Mouse (Mus musculus) forebrain, embryonic 15.5 days (tissue): ENCODE results near the gene Ces1f. TPM values are rescaled to one million over a fixed set of nuclear protein-coding genes. Genes with fewer than 3 reads are reported as not detected.

Experiments
- polyA plus RNA-seq: library from polyadenylated mRNA; unstranded; fragments of >200 nt; fragmentation: Nextera tagmentation; extraction: Ambion mirVana; gene quantifications from 2 replicates; pipeline ENCODE4 v1.2.1, GENCODE M21; 2015

The Ces1f gene
- polyA plus RNA-seq, 1 experiment from 2014 or later = not detected

Other genes starting within 250 kb of the Ces1f start
- not detected in 2 replicates for gene Ces1a, start 231.6 kb downstream of the Ces1f start, polyA plus RNA-seq
- gene Ces1b, start 199.7 kb downstream of the Ces1f start, polyA plus RNA-seq = not detected in 2 replicates
- not detected in 2 replicates for gene Ces1c, start 148.5 kb downstream of the Ces1f start, polyA plus RNA-seq
- not detected in 2 replicates for gene Ces1d, start 81.9 kb downstream of the Ces1f start, polyA plus RNA-seq
- not detected in 2 replicates for gene Ces1e, start 50.1 kb downstream of the Ces1f start, polyA plus RNA-seq
- gene Ces1g, start 57.6 kb upstream of the Ces1f start, polyA plus RNA-seq = not detected in 2 replicates
- gene Ces1h, start 100.0 kb upstream of the Ces1f start, polyA plus RNA-seq = not detected in 2 replicates